Mouse (Mus musculus): ENCODE measurements around the gene Sctr.

GRCm38 (mm10) chr1:120101227-120101609 is 94.5 kb downstream of the Sctr start:
- TF ChIP-seq CTCF (IDR thresholded peaks at IDR 0.05; ENCODE audit: borderline replicate concordance, insufficient read depth, low read length) (no peak), POLR2A (IDR thresholded peaks at IDR 0.05; ENCODE audit: low read depth, low read length) (no peak)
